ENCODE assay signal across 38 mouse cellular contexts in the genomic region with DNA sequence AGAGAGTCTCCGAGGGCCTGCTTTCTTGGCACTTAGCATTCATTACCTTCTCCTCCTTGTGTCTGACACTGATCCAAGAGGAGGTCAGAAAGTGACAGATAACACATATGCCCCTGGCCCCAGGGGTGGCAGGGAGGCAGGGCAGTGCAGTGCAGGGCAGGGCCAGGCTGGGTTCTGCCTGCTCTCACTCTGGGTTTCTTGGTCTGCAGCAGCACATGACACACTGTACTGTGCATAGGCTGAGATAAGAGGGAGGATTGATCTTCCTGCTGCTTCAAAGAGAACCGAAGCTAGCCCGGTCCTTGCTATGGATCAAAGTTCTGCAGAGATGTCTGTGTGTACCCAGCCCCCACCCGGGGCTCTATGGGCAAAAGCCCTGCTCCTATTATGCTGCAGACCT. TPM values are rescaled to one million over a fixed set of nuclear protein-coding genes. Genes with fewer than 3 reads are reported as not detected.
DNase-seq lines count a peak whose midpoint lies in the region; ATAC-seq and TF ChIP-seq lines count a peak whose summit lies in the region.
"Had no signal": no experiment of that assay in that cellular context is flagged by ENCODE, and none has a peak within 500 bp of the region (broad histone marks: within the 10 kb centered on the region; RNA-seq: fewer than 3 reads in every experiment).

No protein-coding gene starts in this region.

- no peaks in the 10 kb centered on the region for H3K36me3 ChIP-seq in heart, embryonic 16.5 days (ENCODE audit: control insufficient read depth, insufficient read depth)
- no peaks in the 10 kb centered on the region for H3K36me3 ChIP-seq in stomach, embryonic 15.5 days
- no peaks in the 10 kb centered on the region for H3K36me3 ChIP-seq in stomach, postnatal 0 days (ENCODE audit: control insufficient read depth, insufficient read depth, low read length)
- no peaks in the 10 kb centered on the region for H3K36me3 ChIP-seq in limb, embryonic 10.5 days
- H3K36me3 ChIP-seq: heart, embryonic 13.5 days; hindbrain, embryonic 10.5 days; hindbrain, embryonic 15.5 days; limb, embryonic 13.5 days; midbrain, embryonic 12.5 days; neural tube, embryonic 12.5 days had no signal

- intact Hi-C loops in gastrocnemius, postnatal 36 days (cut with DNase I), result loop anchor here (10.0 kb wide), 2 partner anchors 154 to 344 kb away; no protein-coding TSS in a partner anchor

- peaks cover 2% of the 10 kb centered on the region; the same call in 1 of the 2 replicates for H3K27me3 ChIP-seq in heart, embryonic 16.5 days (ENCODE audit: control insufficient read depth, insufficient read depth, low read length)
- no peaks in the 10 kb centered on the region for H3K27me3 ChIP-seq in stomach, embryonic 15.5 days (replicated peaks)
- no peaks in the 10 kb centered on the region for H3K27me3 ChIP-seq in stomach, postnatal 0 days (ENCODE audit: control insufficient read depth, insufficient read depth, low read length)
- no peaks in the 10 kb centered on the region for H3K27me3 ChIP-seq in limb, embryonic 10.5 days (ENCODE audit: low read depth, poor library complexity, severe bottlenecking)
- H3K27me3 ChIP-seq: forebrain, embryonic 13.5 days; hindbrain, embryonic 15.5 days; limb, embryonic 13.5 days; midbrain, embryonic 12.5 days; neural tube, embryonic 12.5 days had no signal

- H3K4me1 ChIP-seq in heart, embryonic 16.5 days (ENCODE audit: control insufficient read depth, insufficient read depth, low read length), result no peaks in the 10 kb centered on the region
- no peaks in the 10 kb centered on the region for H3K4me1 ChIP-seq in stomach, embryonic 15.5 days
- H3K4me1 ChIP-seq in stomach, postnatal 0 days (replicated peaks; ENCODE audit: control insufficient read depth, insufficient read depth), result no peaks in the 10 kb centered on the region
- peaks cover under 1% of the 10 kb centered on the region; the same call in 1 of the 2 replicates for H3K4me1 ChIP-seq in limb, embryonic 10.5 days
- H3K4me1 ChIP-seq: limb, embryonic 13.5 days had no signal

- H3K4me2 ChIP-seq in heart, embryonic 16.5 days (ENCODE audit: low read depth, low read length), result no peak overlapping the region
- H3K4me2 ChIP-seq in stomach, embryonic 15.5 days, result no peak overlapping the region
- H3K4me2 ChIP-seq in stomach, postnatal 0 days (replicated peaks; ENCODE audit: low read depth), result no peak overlapping the region
- H3K4me2 ChIP-seq: forebrain, embryonic 13.5 days; heart, embryonic 13.5 days; hindbrain, embryonic 15.5 days; limb, embryonic 13.5 days; lung, embryonic 14.5 days; midbrain, embryonic 12.5 days; neural tube, embryonic 12.5 days had no signal

- H3K4me3 ChIP-seq in heart, embryonic 16.5 days (ENCODE audit: low read length), result no peak overlapping the region
- H3K4me3 ChIP-seq in stomach, embryonic 15.5 days (replicated peaks), result no peak overlapping the region
- no peak overlapping the region for H3K4me3 ChIP-seq in stomach, postnatal 0 days (ENCODE audit: low read depth, low read length)
- H3K4me3 ChIP-seq in limb, embryonic 10.5 days, result no peak overlapping the region
- H3K4me3 ChIP-seq: forebrain, embryonic 13.5 days; heart, embryonic 13.5 days; hindbrain, embryonic 10.5 days; hindbrain, embryonic 15.5 days; limb, embryonic 13.5 days; midbrain, embryonic 12.5 days; myocyte; neural tube, embryonic 12.5 days had no signal

- H3K9ac ChIP-seq in heart, embryonic 16.5 days (ENCODE audit: low read length), result 0 out of 2 replicates have a peak overlapping the region, but pooled peaks have one; percentile 8
- no peak overlapping the region for H3K9ac ChIP-seq in stomach, embryonic 15.5 days
- H3K9ac ChIP-seq in stomach, postnatal 0 days (ENCODE audit: low read length), result no peak overlapping the region
- H3K9ac ChIP-seq: forebrain, embryonic 13.5 days; heart, embryonic 13.5 days; hindbrain, embryonic 15.5 days; limb, embryonic 13.5 days; liver, embryonic 14.5 days; lung, embryonic 14.5 days; midbrain, embryonic 12.5 days; neural tube, embryonic 12.5 days had no signal

- 19% methylated on average over 4 of the region's 4 CpGs for WGBS in heart, embryonic 16.5 days
- 34% methylated on average over 4 of the region's 4 CpGs for WGBS in stomach, embryonic 15.5 days
- WGBS in stomach, postnatal 0 days, result 25% methylated on average over 4 of the region's 4 CpGs
- WGBS in limb, embryonic 10.5 days, result 35% methylated on average over 4 of the region's 4 CpGs

- TF ChIP-seq EP300 in stomach, postnatal 0 days (optimal IDR thresholded peaks at IDR 0.05), result no peak

- H3K9me3 ChIP-seq in heart, embryonic 16.5 days (replicated peaks; ENCODE audit: control insufficient read depth, low read length), result no peaks in the 10 kb centered on the region
- H3K9me3 ChIP-seq in stomach, embryonic 15.5 days, result no peaks in the 10 kb centered on the region
- H3K9me3 ChIP-seq in stomach, postnatal 0 days (ENCODE audit: control insufficient read depth, low read length), result no peaks in the 10 kb centered on the region
- H3K9me3 ChIP-seq in limb, embryonic 10.5 days (replicated peaks), result no peaks in the 10 kb centered on the region
- H3K9me3 ChIP-seq: forebrain, embryonic 13.5 days; heart, embryonic 13.5 days; hindbrain, embryonic 10.5 days; hindbrain, embryonic 15.5 days; limb, embryonic 13.5 days; midbrain, embryonic 12.5 days; neural tube, embryonic 12.5 days had no signal

- no peak for TF ChIP-seq CTCF in stomach, postnatal 0 days (IDR thresholded peaks at IDR 0.05; ENCODE audit: low read depth)

- no peak for DNase-seq in heart, adult 8-10 months (ENCODE audit: low spot score)
- DNase-seq in stomach, postnatal 0 days (ENCODE audit: low spot score), result no peak
- DNase-seq in limb, embryonic 10.5 days (ENCODE audit: low spot score), result no peak
- DNase-seq in gastrocnemius, postnatal 36 days, result no peak
- no peak for DNase-seq in thymus, postnatal 10 days (ENCODE audit: low spot score in 2 of 2)
- DNase-seq: cerebellum, adult 2 months; cerebellum, postnatal 14 days; gastrocnemius, postnatal 14 days; heart, adult 11 months; heart, postnatal 14 days; kidney, adult 9 months; kidney, postnatal 10 days; layer of hippocampus, adult 9-11 months; lung, embryonic 14.5 days; lung, postnatal 14 days; right cerebral cortex, adult 18-20 months; spleen, adult 18-20 months had no signal

- H3K27ac ChIP-seq in heart, embryonic 16.5 days (ENCODE audit: low read length), result no peak overlapping the region
- H3K27ac ChIP-seq in stomach, embryonic 15.5 days, result no peak overlapping the region
- no peak overlapping the region for H3K27ac ChIP-seq in stomach, postnatal 0 days (replicated peaks)
- H3K27ac ChIP-seq in limb, embryonic 10.5 days, result peak overlapping the region; percentile 19; the same call in 1 of the 2 replicates
- H3K27ac ChIP-seq: forebrain, embryonic 13.5 days; heart, embryonic 13.5 days; hindbrain, embryonic 10.5 days; hindbrain, embryonic 15.5 days; limb, embryonic 13.5 days; liver, embryonic 14.5 days; midbrain, embryonic 12.5 days; neural tube, embryonic 12.5 days had no signal

- ATAC-seq in heart, embryonic 16.5 days (replicated peaks; ENCODE audit: extremely low read depth, insufficient read depth, low FRiP score), result no peak
- peak; percentile 27; the same call in 1 of the 2 replicates for ATAC-seq in stomach, embryonic 15.5 days (ENCODE audit: insufficient read depth, low FRiP score, low read depth)
- no peak for ATAC-seq in stomach, postnatal 0 days (ENCODE audit: low FRiP score, low TSS enrichment)
- ATAC-seq: CD4-positive, CD25-positive, alpha-beta regulatory T cell, adult 4 months; forebrain, embryonic 13.5 days; inflammation-experienced regulatory T-cells, adult 6 months had no signal

RNA-seq across cellular contexts. Expression of gene Tbc1d21, which starts 8.6 kb away (rescaled TPM):
- not detected in 2 replicates for polyA plus RNA-seq in heart, embryonic 16.5 days (2015; fragmentation: Nextera tagmentation; extraction: Ambion mirVana)
- not detected for total RNA-seq in heart, adult 8-10 months (2022)
- polyA plus RNA-seq in stomach, embryonic 15.5 days (2015; fragmentation: Nextera tagmentation; extraction: Ambion mirVana), result 0.14 TPM in 1 of 2 replicates, not detected in the other
- polyA plus RNA-seq in stomach, postnatal 0 days (2015; fragmentation: Nextera tagmentation; extraction: Ambion mirVana), result not detected in 2 replicates
- polyA plus RNA-seq in limb, embryonic 10.5 days (2016; fragmentation: Nextera tagmentation; extraction: Ambion mirVana), result not detected in 2 replicates
- not detected for total RNA-seq in gastrocnemius, postnatal 36 days (2021)
- total RNA-seq: adrenal gland, postnatal 36 days; gastrocnemius, postnatal 14 days; heart, postnatal 14 days; left cerebral cortex, adult 18-20 months; left cerebral cortex, postnatal 14 days; megakaryocyte progenitor cell, adult 5-6 weeks had no signal
- polyA plus RNA-seq: CD4-positive, CD25-positive, alpha-beta regulatory T cell, adult 4 months; cerebellum, adult 2 months; cortical plate, adult 2 months; embryonic facial prominence, embryonic 11.5 days; forebrain, embryonic 13.5 days; heart, embryonic 13.5 days; hindbrain, embryonic 10.5 days; hindbrain, embryonic 15.5 days; inflammation-experienced regulatory T-cells, adult 6 months; large intestine, adult 2 months; limb, embryonic 13.5 days; liver, embryonic 14.5 days; lung, embryonic 14.5 days; midbrain, embryonic 12.5 days; neural tube, embryonic 12.5 days; thymus, postnatal 0 days had no signal
